Mouse (Mus musculus) megakaryocyte, embryonic 14.5 days (primary cell): ENCODE measurements around the gene Rbm11. TPM values are rescaled to one million over a fixed set of nuclear protein-coding genes. Genes with fewer than 3 reads are reported as not detected.

Experiments used
- H3K27me3 ChIP-seq: replicated peaks from 2 replicates; pipeline ENCODE3; 2012; ENCODE audit warnings: inconsistent platforms
- H3K36me3 ChIP-seq: replicated peaks from 2 replicates; pipeline ENCODE3; 2012; ENCODE audit warnings: low read length, inconsistent platforms, mixed read lengths
- H3K4me1 ChIP-seq: 2 replicates; pipeline ENCODE4 v1.6.1; 2012; ENCODE audit warnings: inconsistent platforms
- H3K4me3 ChIP-seq: replicated peaks from 2 replicates; pipeline ENCODE3; 2012; ENCODE audit warnings: moderate library complexity, mild to moderate bottlenecking, inconsistent platforms
- H3K9me3 ChIP-seq: 2 replicates; pipeline ENCODE4 v1.6.1; 2012; ENCODE audit warnings: inconsistent platforms
- FLI1 ChIP-seq: IDR thresholded peaks from 2 replicates; pipeline ENCODE4 v1.6.1; 2012; ENCODE audit warnings: low read length, inconsistent platforms, mixed read lengths
- GATA1 ChIP-seq: IDR thresholded peaks from 3 replicates; pipeline ENCODE4 v1.6.1; 2012; ENCODE audit warnings: mixed read lengths, low read length, inconsistent platforms, borderline replicate concordance
- polyA plus RNA-seq: library from polyadenylated mRNA; stranded (reverse); fragments of >175 nt; gene quantifications from 2 replicates; pipeline ENCODE4 v1.2.3, GENCODE M21; 2012; ENCODE audit warnings: low replicate concordance; ENCODE audit not compliant: insufficient read depth

The Rbm11 gene
- polyA plus RNA-seq: not detected in 2 replicates

GRCm38 (mm10) chr16:75592671-75593500 lies at the start of gene Rbm11:
TSS of gene Rbm11 (plus strand) at chr16:75592844.
- H3K36me3 ChIP-seq: no peaks in the 10 kb centered on the region
- H3K9me3 ChIP-seq: no peaks in the 10 kb centered on the region
- H3K27me3 ChIP-seq: no peaks in the 10 kb centered on the region
- peaks cover 5% of the 10 kb centered on the region; the same call in 1 of the 2 replicates for H3K4me1 ChIP-seq
- no peak for TF ChIP-seq GATA1
- no peak for TF ChIP-seq FLI1
- peak within 1 kb of the TSS; percentile 95 for H3K4me3 ChIP-seq

GRCm38 (mm10) chr16:75545310-75545709 lies 47.3 kb upstream of the Rbm11 start:
- H3K4me1 ChIP-seq: no peaks in the 10 kb centered on the region; the same call in 1 of the 2 replicates
- no peak for TF ChIP-seq FLI1
- no peak for TF ChIP-seq GATA1
- no peaks in the 10 kb centered on the region for H3K9me3 ChIP-seq
- no peaks in the 10 kb centered on the region for H3K27me3 ChIP-seq
- no peaks in the 10 kb centered on the region for H3K36me3 ChIP-seq
- no peak overlapping the region for H3K4me3 ChIP-seq

- Histone ChIP-seq H3K4me3 (no peak overlapping the region), H3K27me3 (no peaks in the 10 kb centered on the region), H3K36me3 (no peaks in the 10 kb centered on the region), H3K9me3 (no peaks in the 10 kb centered on the region), H3K4me1 (no peaks in the 10 kb centered on the region)
- TF ChIP-seq GATA1 (no peak), FLI1 (no peak)
Observed at GRCm38 (mm10) chr16:75562910-75563309, 29.7 kb upstream of the Rbm11 start.

GRCm38 (mm10) chr16:75582279-75582678 lies 10.4 kb upstream of the Rbm11 start:
- Histone ChIP-seq H3K4me3 (no peak overlapping the region), H3K9me3 (no peaks in the 10 kb centered on the region), H3K27me3 (no peaks in the 10 kb centered on the region), H3K4me1 (0 out of 2 replicates have a peak, but pooled peaks cover 3% of the 10 kb centered on the region), H3K36me3 (no peaks in the 10 kb centered on the region)
- TF ChIP-seq FLI1 (no peak), GATA1 (no peak)

- Histone ChIP-seq H3K9me3 (no peaks in the 10 kb centered on the region), H3K27me3 (no peaks in the 10 kb centered on the region), H3K4me1 (0 out of 2 replicates have a peak, but pooled peaks cover 3% of the 10 kb centered on the region), H3K4me3 (no peak within 1 kb of the TSS), H3K36me3 (no peaks in the 10 kb centered on the region)
- TF ChIP-seq FLI1 (no peak), GATA1 (no peak)
Observed at GRCm38 (mm10) chr16:75585961-75586360, 6.7 kb upstream of the Rbm11 start, which contains the start of gene Lipi. TSS of gene Lipi (minus strand) at chr16:75586061.

- Histone ChIP-seq H3K9me3 (no peaks in the 10 kb centered on the region), H3K27me3 (no peaks in the 10 kb centered on the region), H3K4me1 (0 out of 2 replicates have a peak, but pooled peaks cover 3% of the 10 kb centered on the region), H3K36me3 (no peaks in the 10 kb centered on the region), H3K4me3 (no peak overlapping the region)
- TF ChIP-seq GATA1: no peak
- TF ChIP-seq FLI1: no peak
Observed at GRCm38 (mm10) chr16:75586466-75586865, 6.2 kb upstream of the Rbm11 start.

- no peaks in the 10 kb centered on the region for H3K9me3 ChIP-seq
- H3K36me3 ChIP-seq: no peaks in the 10 kb centered on the region
- TF ChIP-seq FLI1 (no peak), GATA1 (no peak)
- peak overlapping the region; percentile 95 for H3K4me3 ChIP-seq
- peaks cover 5% of the 10 kb centered on the region; the same call in 1 of the 2 replicates for H3K4me1 ChIP-seq
- no peaks in the 10 kb centered on the region for H3K27me3 ChIP-seq
Observed at GRCm38 (mm10) chr16:75593501-75594183, 998 bp downstream of the Rbm11 start.

GRCm38 (mm10) chr16:75606415-75606814 lies 13.8 kb downstream of the Rbm11 start:
- no peaks in the 10 kb centered on the region for H3K4me1 ChIP-seq
- TF ChIP-seq GATA1 (no peak), FLI1 (no peak)
- H3K36me3 ChIP-seq: no peaks in the 10 kb centered on the region
- no peak overlapping the region for H3K4me3 ChIP-seq
- no peaks in the 10 kb centered on the region for H3K9me3 ChIP-seq
- no peaks in the 10 kb centered on the region for H3K27me3 ChIP-seq

GRCm38 (mm10) chr16:75612561-75612960 lies 19.9 kb downstream of the Rbm11 start:
- Histone ChIP-seq H3K9me3 (no peaks in the 10 kb centered on the region), H3K27me3 (no peaks in the 10 kb centered on the region), H3K36me3 (no peaks in the 10 kb centered on the region), H3K4me3 (no peak overlapping the region), H3K4me1 (no peaks in the 10 kb centered on the region)
- no peak for TF ChIP-seq GATA1
- no peak for TF ChIP-seq FLI1
